Mouse (Mus musculus) right cerebral cortex, postnatal 14 days (tissue): ENCODE measurements at regions not wholly inside any gene's neighbourhood (a gene's known extent, or its start where the extent isn't known, plus 50 kb on each side); places are given as distances from the start of the nearest gene placed in this dataset.

Experiments
- DNase-seq: peaks from one replicate; pipeline ENCODE4 v3.0.0; 2022

DNA sequence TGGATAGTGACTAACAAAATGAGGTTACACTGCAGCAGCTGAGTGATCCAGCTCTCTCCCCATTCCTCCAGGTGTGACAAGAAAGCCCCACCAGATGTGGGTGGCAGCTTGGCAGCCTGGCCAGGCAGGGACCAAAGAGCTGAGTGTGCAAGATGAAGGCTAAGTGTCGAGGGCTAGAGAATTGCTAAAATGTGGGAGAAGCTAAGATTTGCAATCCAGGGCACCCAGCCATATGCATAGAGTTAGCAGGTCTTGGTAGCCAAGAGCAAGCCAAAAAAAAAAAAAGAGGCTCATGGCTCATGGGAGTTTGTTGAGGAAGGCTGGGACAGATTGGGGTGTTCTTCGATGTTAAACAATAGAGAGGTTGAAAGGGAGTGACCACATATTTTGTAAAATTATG lies 468.0 kb downstream of the Etnk1 start:
- DNase-seq = no peak

DNA sequence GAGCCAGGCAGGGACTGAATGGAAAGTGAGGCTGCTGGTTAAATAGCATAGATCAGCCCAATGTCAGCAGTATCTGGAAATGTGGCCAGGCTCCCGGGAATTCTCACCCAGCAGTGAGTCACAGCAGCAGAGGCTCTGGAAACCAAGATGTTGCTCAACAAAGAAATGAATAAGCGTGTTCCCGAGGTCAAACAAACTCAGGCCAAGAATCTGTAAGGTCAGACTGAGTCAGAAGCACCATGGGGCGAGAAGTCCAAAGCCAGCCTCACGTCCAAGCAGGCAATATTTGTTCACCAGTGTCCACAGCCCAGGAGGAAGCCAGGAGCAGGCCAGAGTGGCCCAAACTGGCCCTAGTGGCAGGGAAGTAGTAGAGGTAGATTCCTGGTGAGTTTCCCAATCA lies 473.6 kb downstream of the Etnk1 start:
- DNase-seq = no peak

DNA sequence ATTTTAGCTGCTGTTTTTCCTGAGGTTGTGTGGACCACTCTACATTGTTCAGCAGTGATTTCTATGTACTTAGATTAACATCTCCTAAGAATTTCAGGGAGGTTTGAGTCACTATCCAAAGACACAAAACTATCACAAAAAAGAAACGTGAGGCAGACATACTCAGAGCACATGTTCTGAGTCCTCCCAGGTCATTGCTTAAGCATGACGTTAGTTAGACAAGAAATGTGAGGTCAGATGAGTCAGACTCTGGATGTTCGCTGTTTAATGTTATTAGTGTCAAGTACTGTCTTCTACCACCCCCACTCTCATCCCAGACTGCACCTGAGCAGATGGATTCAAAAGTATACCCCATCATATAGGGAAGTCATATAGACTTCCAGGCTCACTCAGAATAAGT lies 475.0 kb downstream of the Etnk1 start:
- DNase-seq = no peak

DNA sequence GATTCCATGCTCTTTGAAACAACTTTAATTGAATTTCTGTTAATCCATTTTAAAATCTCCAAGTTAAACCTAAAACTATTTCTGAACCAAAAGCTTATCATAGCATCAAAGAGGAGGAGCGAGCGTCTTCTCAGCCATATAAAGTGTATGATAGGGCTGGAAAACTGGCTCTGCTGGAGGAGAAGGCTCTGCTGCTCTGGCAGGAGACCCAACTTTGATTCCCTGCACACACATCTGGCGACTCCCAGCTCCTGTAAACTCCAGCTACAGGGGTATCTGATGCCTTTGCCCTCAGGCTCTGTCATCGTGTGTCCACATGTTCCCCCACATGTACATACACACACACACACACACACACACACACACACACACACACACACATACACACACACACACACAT lies 479.0 kb downstream of the Etnk1 start:
- no peak for DNase-seq

DNA sequence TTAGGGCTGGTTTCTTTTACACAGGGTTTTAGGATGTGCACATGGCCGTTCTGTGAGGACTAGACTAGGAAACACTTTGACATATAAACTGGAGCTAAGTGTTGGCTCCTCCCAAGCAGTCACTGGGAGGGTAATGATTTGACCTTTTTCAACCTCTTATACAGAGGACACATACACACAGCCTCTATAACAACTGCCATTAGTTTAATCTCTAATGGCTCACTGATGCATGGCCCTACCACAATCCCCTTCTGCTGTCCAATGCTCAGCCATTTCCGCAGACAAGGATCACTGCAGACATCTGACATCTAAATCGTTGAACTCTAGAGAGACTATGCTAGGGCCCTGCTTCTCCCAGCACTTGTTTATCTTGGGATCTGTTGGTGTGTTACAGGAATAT lies 481.5 kb downstream of the Etnk1 start:
- no peak for DNase-seq

DNA sequence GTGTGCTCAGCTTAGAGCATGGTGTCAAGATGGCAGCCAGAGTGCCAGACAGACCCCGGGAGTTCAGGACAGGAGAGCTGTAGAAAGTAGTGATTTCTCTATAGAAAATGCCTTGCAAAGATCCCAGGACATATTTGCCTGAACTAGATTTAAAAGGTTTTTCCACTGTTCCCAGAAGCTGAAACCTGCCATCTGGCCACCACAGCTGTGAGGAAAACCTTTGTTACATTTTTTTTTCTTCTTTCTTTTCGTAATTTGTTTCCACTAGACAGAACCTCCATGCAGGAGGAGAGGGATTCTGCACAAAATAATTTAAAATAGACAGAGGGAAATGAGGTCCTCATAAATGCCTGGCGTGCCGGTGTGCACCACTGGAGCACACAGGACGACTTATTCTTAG lies 489.6 kb downstream of the Etnk1 start:
- DNase-seq = no peak

DNA sequence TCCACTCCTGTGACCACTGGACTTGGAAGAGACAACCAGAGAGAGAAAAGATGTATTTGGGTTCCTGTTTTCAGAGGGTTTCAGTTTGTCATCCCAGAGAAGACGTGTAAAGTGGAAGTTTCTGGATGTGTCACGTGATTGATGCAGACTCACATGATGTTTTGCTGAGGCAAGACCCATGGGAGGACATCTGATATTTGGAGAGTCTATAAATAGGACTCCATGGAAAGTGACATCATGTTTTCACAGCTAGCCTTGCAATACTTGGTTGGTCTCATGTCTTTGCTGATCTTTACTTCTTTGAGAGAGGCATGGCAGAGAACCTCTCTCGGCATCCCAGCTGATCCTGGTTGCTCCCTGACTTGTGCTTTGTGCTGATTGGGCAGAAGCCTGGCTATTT lies 493.8 kb downstream of the Etnk1 start:
- no peak for DNase-seq

DNA sequence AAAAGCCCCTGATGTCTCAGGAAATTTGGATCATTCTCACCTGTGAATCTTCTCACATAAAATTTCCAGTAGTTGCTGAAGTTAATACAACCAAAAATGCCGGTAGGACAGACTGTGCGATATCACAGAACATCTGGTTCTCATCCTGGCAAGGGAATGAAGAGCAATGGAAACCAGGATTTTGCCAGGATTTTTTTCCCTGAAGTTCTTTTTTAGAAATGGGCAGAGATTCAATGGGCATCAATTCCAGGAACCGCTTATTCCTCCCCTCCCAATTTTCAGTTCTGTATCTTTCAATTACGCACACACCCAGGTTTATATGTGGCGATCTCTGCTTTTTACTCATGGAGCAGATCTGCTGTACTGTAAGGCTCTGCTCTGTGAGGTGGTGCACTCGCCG lies 496.3 kb downstream of the Etnk1 start:
- DNase-seq = no peak

DNA sequence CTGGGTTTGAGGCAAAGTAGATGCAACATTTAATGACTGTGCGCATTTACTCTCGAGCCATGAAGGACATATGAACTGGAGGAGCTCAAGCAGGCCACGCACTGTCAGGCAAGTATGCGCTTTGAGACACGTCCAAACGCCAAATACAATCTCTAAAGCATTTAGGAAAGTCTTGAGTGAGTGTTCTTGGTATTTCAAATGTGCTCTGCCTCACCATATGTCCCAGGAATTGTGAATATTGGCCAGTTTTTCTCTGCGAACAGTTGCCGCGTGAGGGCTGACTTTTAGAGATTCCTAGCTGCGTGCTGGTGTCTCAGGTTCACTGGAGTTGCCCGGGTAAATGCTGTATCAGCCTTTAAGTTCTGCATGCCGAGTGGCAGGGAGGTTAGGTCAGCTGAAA lies 498.4 kb downstream of the Etnk1 start:
- no peak for DNase-seq

DNA sequence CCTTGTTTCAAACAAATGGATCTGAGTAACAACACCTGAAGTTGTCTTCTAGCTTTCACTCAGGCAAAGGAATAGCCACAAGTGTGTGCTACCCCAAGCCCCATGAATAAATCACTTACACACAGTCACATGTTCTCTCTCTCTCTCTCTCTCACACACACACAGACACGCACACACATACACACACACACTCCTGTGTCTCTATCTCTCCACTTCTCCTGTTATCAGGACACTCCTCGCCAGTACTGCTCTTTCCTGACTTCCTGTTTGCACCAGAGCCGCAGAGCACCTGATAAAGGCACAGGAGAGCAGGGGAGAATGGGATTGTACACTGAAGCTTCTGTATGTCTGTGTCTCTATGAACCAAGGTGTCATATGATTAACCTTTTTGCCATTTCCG lies 501.5 kb downstream of the Etnk1 start:
- DNase-seq = no peak

DNA sequence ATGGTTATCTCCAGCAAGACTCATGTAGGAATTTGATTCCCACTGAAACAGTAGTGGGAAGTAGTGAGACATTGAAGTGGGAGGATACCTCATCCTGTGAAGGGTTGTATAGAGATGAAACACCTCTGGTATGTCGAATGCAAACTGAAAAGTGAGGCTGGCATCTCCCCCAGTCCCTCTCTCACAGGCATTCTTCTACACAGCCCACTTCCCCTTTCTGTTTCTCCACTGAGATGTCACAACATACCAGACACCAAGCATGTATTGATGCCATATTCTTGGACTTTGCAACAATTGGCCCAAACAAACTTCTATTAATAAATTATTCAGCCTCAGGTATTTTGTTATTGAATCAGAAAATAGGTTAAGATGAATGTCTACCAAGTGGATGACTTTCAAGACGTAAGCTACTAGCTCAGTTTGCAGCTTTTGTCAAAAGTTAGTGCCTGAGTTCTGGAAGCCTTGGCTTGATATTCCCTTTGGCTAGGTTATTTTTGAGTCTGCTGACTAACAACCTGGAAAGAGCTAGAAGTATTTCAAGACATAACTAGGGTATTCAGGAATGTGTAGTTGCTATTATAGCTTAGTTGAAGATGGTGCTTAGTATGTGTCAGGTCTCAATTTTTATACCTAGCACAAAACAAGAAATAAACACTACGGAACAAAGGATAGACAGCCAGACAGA lies 502.6 kb downstream of the Etnk1 start:
- DNase-seq = no peak

DNA sequence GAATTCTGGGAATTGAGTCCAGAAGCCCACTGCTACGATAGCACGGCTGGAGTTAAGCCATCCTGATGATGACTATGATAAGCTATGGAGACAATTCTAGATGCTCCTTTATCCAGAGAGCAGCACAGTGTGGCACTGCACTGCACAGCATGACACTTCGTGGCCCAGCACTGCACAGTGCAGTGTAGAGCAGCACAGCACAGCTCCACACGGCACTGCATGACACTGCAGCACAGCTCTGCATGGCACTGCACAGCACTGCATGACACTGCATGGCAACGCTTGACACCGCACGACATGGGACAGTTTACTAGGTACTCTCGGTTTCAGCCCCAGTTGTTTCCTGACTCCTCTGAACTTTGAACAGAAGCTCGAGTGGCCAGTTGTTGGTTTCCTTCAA lies 523.1 kb downstream of the Etnk1 start:
- DNase-seq = no peak

DNA sequence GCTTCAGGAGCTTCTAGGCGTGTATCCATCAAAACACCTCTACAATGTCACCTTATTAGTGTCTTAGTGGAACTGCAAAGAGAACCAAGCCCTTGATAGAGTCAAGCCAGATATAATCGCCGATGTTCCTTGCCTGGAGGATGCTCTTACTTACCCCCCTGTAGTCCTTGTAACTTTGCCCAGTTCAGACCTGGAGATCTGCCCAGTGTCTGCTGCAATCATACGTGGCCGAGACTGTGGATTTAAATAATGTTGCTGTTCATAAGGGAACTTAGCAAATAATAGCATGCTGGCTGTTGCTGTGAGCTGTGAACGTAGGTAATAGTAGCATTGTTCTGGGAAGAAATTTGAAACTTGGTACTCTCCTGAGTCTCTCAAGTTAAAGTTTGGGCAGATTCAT lies 523.8 kb downstream of the Etnk1 start:
- no peak for DNase-seq

DNA sequence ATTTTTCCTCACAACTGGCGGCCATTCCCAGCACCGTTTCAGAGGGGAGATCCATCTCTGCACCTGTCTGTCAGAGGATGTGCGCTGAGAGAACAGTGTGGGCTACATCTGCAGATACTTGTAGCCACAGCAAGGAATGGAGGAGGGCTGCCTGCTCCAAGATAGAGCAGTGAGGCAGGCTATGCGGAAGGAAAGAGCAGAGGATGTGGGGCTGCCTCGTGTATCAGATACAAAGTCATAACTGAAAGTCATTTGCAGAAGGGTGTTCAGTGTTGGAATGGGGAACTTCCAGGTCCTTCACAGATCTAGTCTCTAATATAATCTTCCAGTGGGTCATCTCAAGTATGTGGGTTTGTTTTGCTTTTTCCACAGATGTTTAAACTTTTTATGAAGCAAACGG lies 531.0 kb downstream of the Etnk1 start:
- DNase-seq = no peak

DNA sequence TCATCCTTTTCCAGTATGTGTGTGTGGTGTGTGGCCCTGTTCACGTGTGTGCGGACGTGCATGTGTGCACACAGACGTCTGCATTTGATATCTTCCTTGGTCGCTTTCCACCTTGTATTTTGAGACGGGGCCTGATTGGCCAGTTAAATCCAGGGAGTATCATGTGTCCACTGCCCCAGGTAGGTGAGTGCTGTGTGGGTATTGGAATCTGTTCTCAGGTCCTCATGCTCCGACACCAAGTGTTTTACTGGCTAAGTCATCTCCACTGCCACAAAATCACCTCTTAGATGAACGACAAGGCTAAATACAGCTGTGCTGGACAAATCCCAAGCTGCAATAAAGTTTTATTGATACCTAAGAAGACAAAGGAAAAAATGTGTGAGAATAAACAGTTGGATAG lies 537.0 kb downstream of the Etnk1 start:
- no peak for DNase-seq

DNA sequence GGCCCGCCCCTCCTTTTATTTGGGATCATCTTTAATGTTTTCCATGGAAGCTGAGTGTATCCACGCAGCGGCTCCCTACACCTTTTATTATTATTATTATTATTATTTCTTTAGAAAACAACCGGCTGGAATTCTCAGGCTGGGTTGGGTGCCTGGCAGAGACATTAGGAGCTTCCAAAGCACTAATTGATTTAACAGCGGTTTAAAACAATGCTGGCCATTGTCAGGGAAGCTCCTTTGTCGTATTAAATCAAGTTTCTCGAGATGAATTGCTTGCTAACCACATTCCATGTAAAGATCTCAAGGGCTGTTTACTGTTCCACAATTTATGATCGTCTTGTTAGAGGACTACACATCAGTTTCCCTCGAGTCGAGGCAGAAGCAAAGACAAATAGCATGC lies 539.4 kb downstream of the Etnk1 start:
- no peak for DNase-seq

DNA sequence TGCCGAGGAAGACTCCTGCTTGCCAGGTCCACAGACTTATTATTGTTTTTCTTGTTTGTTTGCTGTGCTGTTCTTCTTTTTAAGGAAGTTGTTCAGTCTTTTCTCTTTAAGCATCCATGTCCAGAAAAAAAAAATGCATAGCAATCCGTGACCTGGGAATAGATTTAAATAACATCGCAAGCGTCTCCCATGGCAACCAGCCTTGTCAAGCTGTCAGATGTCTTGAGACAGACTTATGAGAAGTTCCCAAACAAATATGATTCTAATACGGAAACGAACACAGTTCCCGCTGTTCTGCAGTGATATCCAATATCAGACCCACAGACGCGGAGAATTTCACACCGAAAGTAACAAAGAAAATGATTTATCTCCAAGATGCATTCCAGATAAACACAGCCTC lies 547.4 kb downstream of the Etnk1 start:
- DNase-seq = no peak

DNA sequence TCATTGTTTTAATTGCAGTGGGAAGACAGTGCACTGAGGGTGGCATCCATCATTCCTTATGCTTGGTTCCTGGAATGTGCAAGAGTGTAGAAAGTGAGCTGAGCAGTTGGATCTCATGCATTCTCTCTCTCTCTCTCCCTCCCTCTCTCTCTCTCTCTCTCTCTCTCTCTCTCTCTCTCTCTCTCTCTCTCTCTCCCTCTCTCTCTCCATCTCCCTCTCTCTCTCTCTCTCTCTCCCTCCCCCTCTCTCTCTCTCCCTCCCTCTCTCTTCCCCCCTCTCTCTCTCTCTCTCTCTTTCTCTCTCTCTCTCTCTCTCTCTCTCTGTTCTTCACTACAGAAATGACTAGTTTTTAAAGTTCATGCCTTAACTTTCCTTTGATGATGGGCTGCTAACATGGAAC lies 583.1 kb downstream of the Etnk1 start:
- no peak for DNase-seq

DNA sequence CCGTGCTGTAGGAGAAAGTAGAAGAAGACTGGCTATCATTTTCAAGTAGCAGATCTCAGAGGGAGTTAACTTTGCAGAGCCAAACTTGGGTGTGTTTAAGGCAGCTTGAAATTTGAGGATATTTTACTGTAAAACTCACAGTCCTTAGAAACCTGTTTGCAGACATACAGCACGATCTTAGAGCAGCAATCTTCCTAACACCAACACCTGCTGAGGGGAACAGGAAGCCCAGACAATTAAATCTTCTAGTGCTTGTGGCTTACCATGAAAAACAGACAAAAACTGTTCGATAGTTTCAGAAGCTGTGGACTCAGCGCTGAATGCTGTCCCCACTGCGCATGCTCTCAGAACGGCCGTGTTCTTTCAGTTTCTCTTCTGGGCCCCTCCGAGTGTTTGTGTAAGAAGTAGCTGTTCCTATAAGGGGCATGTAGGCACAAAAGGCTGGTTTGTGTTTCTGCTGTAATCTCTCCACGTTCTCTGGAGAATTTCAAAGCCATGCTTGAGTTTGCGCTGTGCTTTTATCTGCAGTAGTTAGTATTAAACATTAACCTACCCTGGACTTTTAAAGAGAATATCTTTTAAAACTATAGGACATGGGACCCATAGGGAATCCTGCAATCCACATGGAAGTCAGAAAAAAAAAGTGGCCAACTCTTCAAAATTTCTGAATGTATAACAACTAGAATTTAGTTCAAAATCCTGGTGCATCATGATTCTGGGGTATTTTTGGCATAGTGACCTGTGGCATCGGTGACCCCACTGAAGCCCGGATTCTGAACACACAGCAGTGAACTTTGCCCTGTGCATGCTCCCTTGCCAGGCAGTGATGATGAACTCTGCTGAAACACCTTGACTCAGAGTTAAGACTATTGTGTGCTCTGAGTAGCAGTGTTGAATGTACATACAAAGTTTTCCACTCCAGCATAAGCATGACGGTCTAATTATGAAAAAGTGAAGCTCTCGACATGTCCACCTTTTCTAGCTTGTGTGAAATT lies 584.4 kb downstream of the Etnk1 start:
- no peak for DNase-seq

DNA sequence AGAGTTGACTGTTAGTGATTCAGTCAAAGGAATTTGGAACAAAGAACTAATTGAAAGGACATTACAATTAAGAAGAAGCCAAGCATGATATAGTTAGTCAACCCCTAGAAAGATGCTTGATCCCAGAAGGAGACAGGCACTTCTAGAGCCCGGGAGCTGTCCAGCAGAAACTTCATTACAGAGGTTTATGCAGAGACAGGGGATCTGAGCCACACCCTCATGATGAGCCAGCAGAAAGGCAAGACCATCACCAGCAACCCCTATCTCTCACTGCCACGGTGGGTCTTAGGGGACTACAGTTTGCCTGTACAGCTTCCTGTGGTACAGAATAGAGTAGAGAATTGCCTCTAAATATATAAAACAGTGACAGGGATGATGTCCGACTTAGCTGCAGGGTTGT lies 590.4 kb downstream of the Etnk1 start:
- DNase-seq = no peak

DNA sequence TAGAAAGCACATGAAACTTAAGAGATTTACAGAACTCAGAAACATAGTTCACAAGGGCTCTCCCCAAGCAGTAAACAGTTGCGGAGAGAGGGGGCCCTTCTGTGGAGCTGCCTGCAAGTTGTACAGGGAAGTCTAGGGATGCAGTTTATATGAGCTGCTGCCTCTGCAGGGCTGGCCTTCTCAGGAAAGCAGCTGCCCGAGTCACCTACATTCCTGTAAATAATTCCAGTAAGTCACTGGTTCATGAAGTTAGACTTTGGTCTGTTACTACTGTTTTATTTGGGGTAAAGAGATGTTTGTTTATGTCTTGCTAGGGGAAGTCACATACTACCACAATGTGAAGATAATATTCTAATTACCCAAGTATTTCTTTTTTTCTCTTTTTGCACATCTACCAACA lies 601.1 kb downstream of the Etnk1 start:
- DNase-seq = no peak
